Mouse (Mus musculus) CH12.LX (cell line): ENCODE results near the gene Acaa1a. TPM values are rescaled to one million over a fixed set of nuclear protein-coding genes. Genes with fewer than 3 reads are reported as not detected.

Experiments
- DNase-seq: peaks from one replicate; pipeline ENCODE4 v3.0.0-alpha.2; 2013; ENCODE audit errors: extremely low read depth
- H3K27ac ChIP-seq: 2 replicates; pipeline ENCODE4 v1.5.1; 2012; ENCODE audit warnings: low read depth, mild to moderate bottlenecking, control low read depth, moderate library complexity; ENCODE audit not compliant: insufficient read depth
- H3K27me3 ChIP-seq: replicated peaks from 2 replicates; pipeline ENCODE3; 2012; ENCODE audit warnings: inconsistent platforms
- H3K36me3 ChIP-seq, 2 experiments: replicated peaks in 1 of 2; 2 replicates each; pipeline versions ENCODE3 to v1.6.1; 2012; ENCODE audit warnings: inconsistent platforms in 1 of 2, low read length in 1 of 2, mild to moderate bottlenecking in 1 of 2, mixed read lengths in 1 of 2, moderate library complexity in 1 of 2; ENCODE audit not compliant: control insufficient read depth in 1 of 2, insufficient read depth in 1 of 2
- H3K4me1 ChIP-seq, 2 experiments: 2 replicates each; pipeline ENCODE4 v1.6.1; 2012; ENCODE audit warnings: inconsistent platforms in 1 of 2, moderate library complexity in 1 of 2; ENCODE audit not compliant: insufficient read depth in 2 of 2, control insufficient read depth in 1 of 2
- H3K4me2 ChIP-seq: 2 replicates; pipeline ENCODE4 v1.6.1; 2012; ENCODE audit warnings: low read depth, mild to moderate bottlenecking, control low read depth; ENCODE audit not compliant: poor library complexity, insufficient read depth, severe bottlenecking
- H3K4me3 ChIP-seq, 3 experiments: fragments of 150-350 bp in 1 of 3; sonication (generic) in 1 of 3; replicated peaks in 1 of 3; 2 replicates each; pipeline versions ENCODE3 to v1.5.1; 2011 to 2012; ENCODE audit warnings: low read depth in 2 of 3, low read length in 2 of 3, mild to moderate bottlenecking in 2 of 3, moderate library complexity in 2 of 3, control low read depth in 1 of 3, improper control_type of control experiment in 1 of 3, inconsistent platforms in 1 of 3, mixed read lengths in 1 of 3; ENCODE audit not compliant: poor library complexity in 1 of 3
- H3K79me2 ChIP-seq: replicated peaks from 2 replicates; pipeline ENCODE4 v1.6.1; 2012; ENCODE audit warnings: mild to moderate bottlenecking, moderate library complexity; ENCODE audit not compliant: control insufficient read depth, poor library complexity, insufficient read depth, severe bottlenecking; ENCODE audit errors: extremely low read depth
- H3K9ac ChIP-seq: 2 replicates; pipeline ENCODE4 v1.6.1; 2012; ENCODE audit warnings: low read depth, mild to moderate bottlenecking, control low read depth, moderate library complexity; ENCODE audit not compliant: insufficient read depth
- H3K9me3 ChIP-seq: replicated peaks from 2 replicates; pipeline ENCODE3; 2012; ENCODE audit warnings: low read length, inconsistent platforms, mixed read lengths
- BHLHE40 ChIP-seq: IDR thresholded peaks from 2 replicates; pipeline ENCODE4 v1.6.1; 2011; ENCODE audit warnings: mild to moderate bottlenecking, low read depth, low read length, improper control_type of control experiment
- CHD2 ChIP-seq: IDR thresholded peaks from 2 replicates; pipeline ENCODE4 v1.6.1; 2011; ENCODE audit warnings: low read length, improper control_type of control experiment
- CTCF ChIP-seq, 2 experiments: IDR thresholded peaks in 1 of 2; conservative IDR thresholded peaks in 1 of 2; 2 replicates each; pipeline ENCODE4 v1.5.1; 2011 to 2012; ENCODE audit warnings: low read depth in 2 of 2, low read length in 2 of 2, improper control_type of control experiment in 1 of 2, inconsistent platforms in 1 of 2, mild to moderate bottlenecking in 1 of 2, moderate library complexity in 1 of 2
- E2F4 ChIP-seq: IDR thresholded peaks from 2 replicates; pipeline ENCODE4 v1.6.1; 2011; ENCODE audit warnings: low read depth, low read length, improper control_type of control experiment; ENCODE audit not compliant: insufficient replicate concordance
- ELF1 ChIP-seq: IDR thresholded peaks from 2 replicates; pipeline ENCODE4 v1.6.1; 2014; ENCODE audit warnings: low read depth, mild to moderate bottlenecking, inconsistent platforms, low read length, improper control_type of control experiment
- EP300 ChIP-seq: IDR thresholded peaks from 2 replicates; pipeline ENCODE4 v1.6.1; 2011; ENCODE audit warnings: low read length, improper control_type of control experiment
- ETS1 ChIP-seq: conservative IDR thresholded peaks from 2 replicates; pipeline ENCODE4 v1.6.1; 2012; ENCODE audit warnings: low read depth, mild to moderate bottlenecking, inconsistent platforms, low read length, improper control_type of control experiment, moderate library complexity
- GABPA ChIP-seq: IDR thresholded peaks from 2 replicates; pipeline ENCODE4 v1.6.1; 2012; ENCODE audit warnings: low read depth, low read length, improper control_type of control experiment, inconsistent platforms; ENCODE audit not compliant: insufficient replicate concordance
- HCFC1 ChIP-seq: IDR thresholded peaks from 2 replicates; pipeline ENCODE4 v1.6.1; 2012; ENCODE audit warnings: low read depth, mild to moderate bottlenecking, inconsistent platforms, low read length, improper control_type of control experiment
- IRF4 ChIP-seq: IDR thresholded peaks from 2 replicates; pipeline ENCODE4 v1.6.1; 2014; ENCODE audit warnings: low read depth, mild to moderate bottlenecking, inconsistent platforms, low read length, improper control_type of control experiment
- KAT2A ChIP-seq: IDR thresholded peaks from 2 replicates; pipeline ENCODE4 v1.6.1; 2012; ENCODE audit warnings: low read length, improper control_type of control experiment, inconsistent platforms; ENCODE audit not compliant: insufficient replicate concordance
- MAFK ChIP-seq: IDR thresholded peaks from 2 replicates; pipeline ENCODE4 v1.6.1; 2011; ENCODE audit warnings: low read length, improper control_type of control experiment; ENCODE audit not compliant: insufficient replicate concordance
- MAX ChIP-seq: IDR thresholded peaks from 2 replicates; pipeline ENCODE4 v1.6.1; 2011; ENCODE audit warnings: low read length, improper control_type of control experiment
- MYC ChIP-seq: IDR thresholded peaks from 2 replicates; pipeline ENCODE4 v1.6.1; 2011; ENCODE audit warnings: low read depth, mild to moderate bottlenecking, improper control_type of control experiment, low read length
- NELFE ChIP-seq: IDR thresholded peaks from 2 replicates; pipeline ENCODE4 v1.6.1; 2011; ENCODE audit warnings: low read depth, low read length, improper control_type of control experiment
- NRF1 ChIP-seq: IDR thresholded peaks from 2 replicates; pipeline ENCODE4 v1.6.1; 2014; ENCODE audit warnings: low read depth, mild to moderate bottlenecking, inconsistent platforms, low read length, improper control_type of control experiment, moderate library complexity
- PAX5 ChIP-seq: IDR thresholded peaks from 2 replicates; pipeline ENCODE4 v1.6.1; 2012; ENCODE audit warnings: low read length, inconsistent platforms, mixed read lengths
- POLR2A ChIP-seq: IDR thresholded peaks from 2 replicates; pipeline ENCODE4 v1.6.1; 2011; ENCODE audit warnings: low read depth, mild to moderate bottlenecking, improper control_type of control experiment, low read length
- RAD21 ChIP-seq: IDR thresholded peaks from 2 replicates; pipeline ENCODE4 v1.6.1; 2011; ENCODE audit warnings: low read depth, mild to moderate bottlenecking, low read length, improper control_type of control experiment, moderate library complexity
- RCOR1 ChIP-seq: conservative IDR thresholded peaks from 2 replicates; pipeline ENCODE4 v1.6.1; 2012; ENCODE audit warnings: low read depth, mild to moderate bottlenecking, inconsistent platforms, low read length, improper control_type of control experiment
- SIN3A ChIP-seq: IDR thresholded peaks from 2 replicates; pipeline ENCODE4 v1.6.1; 2012; ENCODE audit warnings: low read length, improper control_type of control experiment, inconsistent platforms
- TBP ChIP-seq: conservative IDR thresholded peaks from 2 replicates; pipeline ENCODE4 v1.6.1; 2011; ENCODE audit warnings: low read depth, low read length, improper control_type of control experiment
- UBTF ChIP-seq: IDR thresholded peaks from 2 replicates; pipeline ENCODE4 v1.6.1; 2012; ENCODE audit warnings: low read depth, mild to moderate bottlenecking, inconsistent platforms, low read length, improper control_type of control experiment, moderate library complexity
- ZKSCAN1 ChIP-seq: IDR thresholded peaks from 2 replicates; pipeline ENCODE4 v1.6.1; 2012; ENCODE audit warnings: low read depth, inconsistent platforms, low read length, improper control_type of control experiment, borderline replicate concordance
- ZMIZ1 ChIP-seq: IDR thresholded peaks from 2 replicates; pipeline ENCODE4 v1.6.1; 2012; ENCODE audit warnings: low read depth, mild to moderate bottlenecking, inconsistent platforms, low read length, improper control_type of control experiment
- dilution Hi-C: fragments of 300-500 bp; cut with MboI; formaldehyde crosslinking; loops from 2 replicates; pipeline ENCODE4 v1.14.3; 2020; ENCODE audit warnings: low sequenced_read_pairs; ENCODE audit not compliant: extremely low pct_unique_long_range_greater_than_20kb, extremely low pct_ligation_motif_present
- in situ Hi-C: fragments of 300-500 bp; cut with MboI; formaldehyde crosslinking; loops from 3 replicates; pipeline ENCODE4 v1.14.3; 2019; ENCODE audit warnings: low sequenced_read_pairs, low pct_ligation_motif_present, low pct_unique_long_range_greater_than_20kb, mixed read lengths
- polyA plus RNA-seq: library from polyadenylated mRNA; unstranded; fragments of >175 nt; gene quantifications from 2 replicates; pipeline ENCODE4 v1.2.1, GENCODE M21; 2012; ENCODE audit warnings: low read depth; ENCODE audit not compliant: insufficient read length
- total RNA-seq, 2 experiments: library from RNA; depleted of rRNA; stranded (reverse); fragments of 300-350 nt in 1 of 2; fragments of >200 nt in 1 of 2; gene quantifications; 2 replicates each; pipeline ENCODE4 v1.2.3; 2012 to 2014

Acaa1a gene
- total and polyA plus RNA-seq, 3 experiments, result 22.4 to 57.8 (median 24.4) TPM

DNA sequence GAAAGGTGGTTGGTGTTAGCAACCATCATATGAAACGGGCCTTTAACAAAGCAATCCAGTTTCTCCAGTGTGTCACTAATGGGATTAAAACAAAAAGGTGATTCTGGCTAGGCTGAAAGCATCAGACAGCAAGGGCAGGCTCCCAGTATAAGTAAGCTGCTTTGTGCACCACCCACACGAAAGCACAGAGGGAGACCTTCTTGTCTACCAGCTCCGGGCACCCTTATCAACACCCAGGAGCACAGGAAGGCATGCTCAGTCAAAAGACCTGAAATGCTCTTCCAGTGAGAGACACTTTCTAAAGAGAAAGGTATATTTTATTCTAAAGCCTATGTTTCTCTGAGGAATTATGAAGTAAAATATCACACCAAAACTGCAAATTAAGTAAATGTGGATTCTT is 48.7 kb upstream of the Acaa1a start:
- in situ Hi-C loops, result no loop called here
- Histone ChIP-seq H3K79me2 (no peaks in the 10 kb centered on the region), H3K9ac (no peak overlapping the region), H3K27ac (no peak overlapping the region), H3K4me1 (no peaks in the 10 kb centered on the region), H3K4me2 (no peak overlapping the region), H3K9me3 (no peaks in the 10 kb centered on the region), H3K36me3 (peaks cover 4 to 46% of the 10 kb centered on the region in 2 experiments), H3K4me3 (no peak overlapping the region), H3K27me3 (no peaks in the 10 kb centered on the region)
- dilution Hi-C loops, result no loop called here
- TF ChIP-seq CTCF (conservative IDR thresholded peaks at IDR 0.05 in 1 of 2, IDR thresholded peaks at IDR 0.05 in 1 of 2; ENCODE audit: low read depth in 2 of 2, low read length in 2 of 2) (no peak), BHLHE40 (no peak), UBTF (no peak), SIN3A (no peak), PAX5 (no peak), TBP (no peak), IRF4 (no peak), ZMIZ1 (no peak), CHD2 (no peak), ZKSCAN1 (no peak), RCOR1 (no peak), ELF1 (no peak), KAT2A (no peak), NELFE (no peak), RAD21 (no peak), E2F4 (no peak), ETS1 (no peak)
- no peak for DNase-seq

DNA sequence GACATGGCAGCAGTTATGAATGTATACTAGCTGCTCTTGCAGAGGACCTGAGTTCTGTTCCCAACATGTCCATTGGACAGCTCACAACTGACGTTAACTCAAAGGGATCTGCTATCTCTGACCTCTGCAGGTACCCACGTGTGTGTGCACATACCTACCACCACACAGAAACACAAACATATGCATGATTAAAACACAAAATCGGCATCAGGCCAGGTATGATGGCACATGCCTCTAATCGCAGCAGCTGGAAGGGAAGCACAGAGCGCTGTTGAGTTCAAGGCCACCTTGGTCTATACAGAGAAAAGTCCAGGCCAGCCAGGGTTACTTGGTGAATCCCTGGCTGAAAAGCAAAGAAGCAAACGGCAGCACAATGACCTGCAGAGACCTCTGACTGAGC is 41.8 kb upstream of the Acaa1a start:
- TF ChIP-seq MYC, result no peak
- TF ChIP-seq UBTF, result no peak
- TF ChIP-seq SIN3A, result no peak
- TF ChIP-seq RAD21, result no peak
- TF ChIP-seq MAFK, result no peak
- TF ChIP-seq NRF1, result no peak
- TF ChIP-seq EP300, result no peak
- no peak for TF ChIP-seq POLR2A
- no peak for TF ChIP-seq MAX
- TF ChIP-seq GABPA, result no peak
- no peak for TF ChIP-seq HCFC1
- TF ChIP-seq RCOR1, result no peak
- in situ Hi-C loops (no loop called here), dilution Hi-C loops (no loop called here)
- Histone ChIP-seq H3K4me3 (no peak overlapping the region), H3K9me3 (no peaks in the 10 kb centered on the region), H3K4me2 (no peak overlapping the region), H3K4me1 (no peaks in the 10 kb centered on the region), H3K27me3 (no peaks in the 10 kb centered on the region), H3K27ac (no peak overlapping the region), H3K79me2 (no peaks in the 10 kb centered on the region; the same call in 1 of the 2 replicates), H3K36me3 (peaks cover 5 to 48% of the 10 kb centered on the region in 2 experiments), H3K9ac (no peak overlapping the region)
- DNase-seq, result no peak
